Mouse (Mus musculus): ENCODE results near the gene Ppm1e.

DNA sequence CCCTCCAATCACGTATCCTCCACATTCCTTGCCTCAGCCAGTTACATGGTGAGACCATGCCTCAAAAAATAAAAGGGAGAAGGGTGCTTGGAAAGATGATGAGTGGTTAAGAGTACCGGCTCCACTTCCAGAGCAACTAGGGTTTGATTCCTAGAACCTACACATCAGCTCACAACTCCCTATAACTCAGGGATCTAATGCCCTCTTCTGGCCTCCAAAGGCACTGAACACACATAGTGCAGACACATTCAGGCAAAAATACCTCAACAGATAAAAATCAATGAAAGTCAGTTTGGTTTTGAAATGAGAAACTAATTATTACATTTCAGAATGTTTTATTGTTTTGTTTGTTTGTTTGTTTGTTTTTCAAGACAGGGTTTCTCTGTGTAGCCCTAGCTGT, 39.6 kb upstream of the Ppm1e start:
- TF ChIP-seq ZNF384 (IDR thresholded peaks at IDR 0.05; ENCODE audit: low read depth, low read length) (no peak), MAFK (IDR thresholded peaks at IDR 0.05; ENCODE audit: insufficient read depth, low read depth, low read length) (no peak)

All from ES-E14 (cell line).